Mouse (Mus musculus) embryonic facial prominence, embryonic 11.5 days (tissue): ENCODE measurements around the gene Bcl2l1. TPM values are rescaled to one million over a fixed set of nuclear protein-coding genes. Genes with fewer than 3 reads are reported as not detected.
A peak's percentile ranks its signal among the peaks of the same experiment; 100 is the strongest.

Source experiments
- ATAC-seq: fragments of 200-750 bp; cut with Nextera tagmentation; replicated peaks from 2 replicates; pipeline ENCODE4 v1.8.0; 2017; ENCODE audit warnings: low read depth; ENCODE audit not compliant: insufficient number of reproducible peaks, low FRiP score, low TSS enrichment
- DNase-seq: peaks from one replicate; pipeline ENCODE4 v3.0.0-alpha.2; 2015; ENCODE audit warnings: low spot score
- H3K27ac ChIP-seq: fragments of 300-500 bp; sonication (generic); replicated peaks from 2 replicates; pipeline ENCODE4 v1.5.1; 2014; ENCODE audit warnings: mild to moderate bottlenecking, low read depth, low read length, control low read depth
- H3K27me3 ChIP-seq: fragments of 300-500 bp; sonication (generic); 2 replicates; pipeline ENCODE4 v1.6.1; 2014; ENCODE audit warnings: mild to moderate bottlenecking, low read length, moderate library complexity, mixed read lengths; ENCODE audit not compliant: control insufficient read depth, insufficient read depth
- H3K36me3 ChIP-seq: fragments of 300-500 bp; sonication (generic); replicated peaks from 2 replicates; pipeline ENCODE4 v1.6.1; 2014; ENCODE audit warnings: low read depth, mild to moderate bottlenecking, low read length, moderate library complexity, mixed read lengths; ENCODE audit not compliant: control insufficient read depth, insufficient read depth
- H3K4me1 ChIP-seq: fragments of 300-500 bp; sonication (generic); 2 replicates; pipeline ENCODE4 v1.6.1; 2014; ENCODE audit warnings: low read length, mixed read lengths; ENCODE audit not compliant: control insufficient read depth, insufficient read depth
- H3K4me2 ChIP-seq: fragments of 300-500 bp; sonication (generic); 2 replicates; pipeline ENCODE4 v1.6.1; 2014; ENCODE audit warnings: low read depth, mild to moderate bottlenecking, control low read depth, low read length, moderate library complexity
- H3K4me3 ChIP-seq: fragments of 300-500 bp; sonication (generic); 2 replicates; pipeline ENCODE4 v1.5.1; 2014; ENCODE audit warnings: low read depth, low read length, control low read depth
- H3K9ac ChIP-seq: fragments of 300-500 bp; sonication (generic); replicated peaks from 2 replicates; pipeline ENCODE4 v1.6.1; 2014; ENCODE audit warnings: mild to moderate bottlenecking, control low read depth, low read length
- H3K9me3 ChIP-seq: fragments of 300-500 bp; sonication (generic); replicated peaks from 2 replicates; pipeline ENCODE4 v1.6.1; 2016; ENCODE audit warnings: mild to moderate bottlenecking, low read length, inconsistent platforms, mixed read lengths; ENCODE audit not compliant: control insufficient read depth
- WGBS: fragments of 180-500 bp; shearing (Covaris S2); extraction: QIAGEN DNeasy Blood & Tissue Kit; methylation state at CpG from one replicate; pipeline ENCODE4 v1.1.7; 2014; 5-methylcytosine and 5-hydroxymethylcytosine counted together
- microRNA-seq: library from miRNA; unstranded; fragments of <30 nt; microRNA quantifications from one replicate; pipeline ENCODE4, GENCODE M21; 2016; ENCODE audit warnings: borderline number of aligned reads
- polyA plus RNA-seq: library from polyadenylated mRNA; unstranded; fragments of >200 nt; fragmentation: Nextera tagmentation; extraction: Ambion mirVana; gene quantifications from 2 replicates; pipeline ENCODE4 v1.2.1, GENCODE M21; 2014

The Bcl2l1 gene
- polyA plus RNA-seq, 1 experiment from 2014 or later = 100 TPM

DNA sequence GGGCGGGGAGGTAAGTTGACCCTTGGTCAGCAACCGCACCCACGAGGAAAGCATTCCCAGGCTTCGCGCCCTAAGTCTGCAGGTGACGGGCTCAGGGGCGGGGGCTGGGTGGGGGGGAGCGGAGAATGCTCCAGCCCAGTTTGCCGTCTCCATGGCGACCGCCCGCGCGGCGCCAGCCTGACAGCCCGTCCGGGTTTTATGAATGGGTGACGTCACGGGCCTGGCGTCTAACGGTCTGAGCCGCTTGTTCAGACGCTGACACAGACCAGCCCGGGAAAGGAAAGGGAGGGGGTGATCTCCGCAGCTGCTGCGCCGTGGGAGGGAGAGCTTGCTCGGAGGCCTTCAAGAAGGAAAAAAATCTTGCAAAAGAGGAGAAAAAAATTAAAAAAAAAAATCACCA is 96.5 kb downstream of the Bcl2l1 start:
- no peaks in the 10 kb centered on the region for H3K9me3 ChIP-seq
- ATAC-seq (peak; percentile 80), DNase-seq (peak; percentile 99)
- H3K27ac ChIP-seq = peak overlapping the region; percentile 86
- under 1% methylated on average over 28 of the region's 28 CpGs for WGBS
- H3K9ac ChIP-seq = peak overlapping the region; percentile 28; the same call in 1 of the 2 replicates
- peaks cover 8% of the 10 kb centered on the region for H3K4me1 ChIP-seq
- H3K4me2 ChIP-seq = peak overlapping the region; percentile 95
- H3K36me3 ChIP-seq = no peaks in the 10 kb centered on the region
- H3K4me3 ChIP-seq = peak overlapping the region; percentile 82
- no peaks in the 10 kb centered on the region for H3K27me3 ChIP-seq

DNA sequence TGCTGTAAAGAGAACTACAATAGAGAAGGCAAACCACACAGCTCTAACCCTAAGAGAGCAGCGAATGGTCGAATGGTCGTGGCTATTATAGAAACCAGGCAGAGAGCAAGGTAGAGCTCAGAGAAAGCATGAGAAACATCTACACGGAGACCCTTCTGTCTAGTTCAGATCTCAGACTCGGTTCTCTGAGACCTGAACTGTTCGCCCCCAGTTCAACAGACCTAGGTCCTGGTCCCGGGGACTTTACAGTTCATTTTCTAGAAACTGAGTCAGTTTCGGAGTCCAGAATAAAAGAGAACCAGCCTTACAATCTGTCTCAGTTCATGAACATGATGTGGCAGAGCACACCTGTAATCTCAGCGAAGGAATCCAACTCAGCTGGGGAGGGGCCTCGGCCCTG is 97.0 kb downstream of the Bcl2l1 start:
- Histone ChIP-seq H3K4me3 (peak overlapping the region; percentile 82), H3K9me3 (no peaks in the 10 kb centered on the region), H3K4me2 (peak overlapping the region; percentile 95), H3K27me3 (no peaks in the 10 kb centered on the region), H3K9ac (peak overlapping the region; percentile 28), H3K27ac (peak overlapping the region; percentile 86), H3K4me1 (peaks cover 10% of the 10 kb centered on the region), H3K36me3 (no peaks in the 10 kb centered on the region)
- DNase-seq (no peak), ATAC-seq (no peak)
- WGBS = 13% methylated on average over 10 of the region's 10 CpGs

DNA sequence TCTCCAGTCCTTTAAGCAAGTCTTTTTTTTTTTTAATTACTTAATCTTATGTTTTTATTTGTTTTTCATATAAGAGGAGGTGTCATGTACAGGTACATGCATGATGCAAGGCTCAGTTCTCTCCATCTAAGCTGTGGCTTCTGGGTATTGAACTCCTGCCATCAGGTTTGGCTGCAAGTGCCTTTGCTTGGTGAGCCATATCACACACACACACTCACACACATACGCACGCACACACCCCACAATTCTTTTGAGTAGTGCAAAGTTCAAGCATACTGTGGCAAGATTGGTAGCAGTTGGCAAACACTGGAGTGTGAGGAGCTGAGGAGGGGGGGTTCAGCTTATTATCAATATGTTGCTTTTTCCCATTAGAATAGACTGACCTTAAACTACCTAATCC is 98.3 kb downstream of the Bcl2l1 start:
- H3K4me2 ChIP-seq = no peak overlapping the region
- H3K27ac ChIP-seq = no peak overlapping the region
- no peak for ATAC-seq
- H3K4me3 ChIP-seq = no peak overlapping the region
- H3K9ac ChIP-seq = no peak overlapping the region
- H3K27me3 ChIP-seq = no peaks in the 10 kb centered on the region
- peaks cover 16% of the 10 kb centered on the region for H3K4me1 ChIP-seq
- H3K36me3 ChIP-seq = no peaks in the 10 kb centered on the region
- H3K9me3 ChIP-seq = no peaks in the 10 kb centered on the region
- 84% methylated on average over 2 of the region's 2 CpGs for WGBS
- DNase-seq = no peak

Small RNA genes lying within 50 kb of the gene (microRNA-seq; reads per million reads assigned to microRNA genes)
- gene Gm23802 = not detected
- 3.3 reads per million for gene Mir5622

Other genes with a start within 250 kb of the Bcl2l1 start
- not detected in 2 replicates for gene Defb45, start 232.3 kb downstream of the Bcl2l1 start, polyA plus RNA-seq
- not detected in 2 replicates for gene Defb36, start 227.4 kb downstream of the Bcl2l1 start, polyA plus RNA-seq
- not detected in 2 replicates for gene Defb25, start 208.7 kb downstream of the Bcl2l1 start, polyA plus RNA-seq
- gene Rem1, start 204.8 kb downstream of the Bcl2l1 start, polyA plus RNA-seq = 0.36 and 0.91 TPM in 2 replicates
- 115 and 118 TPM in 2 replicates for gene H13, start 162.3 kb downstream of the Bcl2l1 start, polyA plus RNA-seq
- 40.6 and 45.1 TPM in 2 replicates for gene Mcts2, start 144.7 kb downstream of the Bcl2l1 start, polyA plus RNA-seq
- gene Id1, start 95.5 kb downstream of the Bcl2l1 start, polyA plus RNA-seq = 166 and 179 TPM in 2 replicates
- gene Cox4i2, start 77.6 kb downstream of the Bcl2l1 start, polyA plus RNA-seq = 9.8 and 11.1 TPM in 2 replicates
- 170 and 190 TPM in 2 replicates for gene Tpx2, start 16.2 kb upstream of the Bcl2l1 start, polyA plus RNA-seq
- gene Mylk2, start 79.6 kb upstream of the Bcl2l1 start, polyA plus RNA-seq = 0.08 TPM in 1 of 2 replicates, not detected in the other
- 0.74 and 0.79 TPM in 2 replicates for gene Foxs1, start 101.5 kb upstream of the Bcl2l1 start, polyA plus RNA-seq
- 0.45 and 1.00 TPM in 2 replicates for gene Dusp15, start 120.0 kb upstream of the Bcl2l1 start, polyA plus RNA-seq
- 0.89 and 1.6 TPM in 2 replicates for gene Ttll9, start 130.8 kb upstream of the Bcl2l1 start, polyA plus RNA-seq
- 71.4 and 75.6 TPM in 2 replicates for gene Pdrg1, start 183.7 kb upstream of the Bcl2l1 start, polyA plus RNA-seq
- gene Xkr7, start 200.1 kb upstream of the Bcl2l1 start, polyA plus RNA-seq = 0.07 and 0.36 TPM in 2 replicates
- gene Ccm2l, start 234.2 kb upstream of the Bcl2l1 start, polyA plus RNA-seq = 1.3 and 1.7 TPM in 2 replicates